Mouse (Mus musculus) forebrain, embryonic 12.5 days (tissue): ENCODE results near the gene Psmb2. TPM values are rescaled to one million over a fixed set of nuclear protein-coding genes. Genes with fewer than 3 reads are reported as not detected.

Experiments
- ATAC-seq: fragments of 200-750 bp; cut with Nextera tagmentation; 2 replicates; pipeline ENCODE4 v1.8.0; 2017; ENCODE audit warnings: moderate TSS enrichment; ENCODE audit not compliant: low FRiP score
- H3K27ac ChIP-seq: fragments of 300-500 bp; sonication (generic); 2 replicates; pipeline ENCODE4 v1.5.1; 2016; ENCODE audit warnings: mild to moderate bottlenecking
- H3K27me3 ChIP-seq: fragments of 300-500 bp; sonication (generic); 2 replicates; pipeline ENCODE4 v1.6.1; 2016; ENCODE audit warnings: mild to moderate bottlenecking
- H3K36me3 ChIP-seq: fragments of 300-500 bp; sonication (generic); replicated peaks from 2 replicates; pipeline ENCODE4 v1.6.1; 2016; ENCODE audit warnings: mild to moderate bottlenecking
- H3K4me1 ChIP-seq: fragments of 300-500 bp; sonication (generic); 2 replicates; pipeline ENCODE4 v1.6.1; 2016
- H3K4me2 ChIP-seq: fragments of 300-500 bp; sonication (generic); 2 replicates; pipeline ENCODE4 v1.6.1; 2016; ENCODE audit warnings: mild to moderate bottlenecking, moderate library complexity
- H3K4me3 ChIP-seq: fragments of 300-500 bp; sonication (generic); replicated peaks from 2 replicates; pipeline ENCODE4 v1.5.1; 2016; ENCODE audit warnings: mild to moderate bottlenecking
- H3K9ac ChIP-seq: fragments of 300-500 bp; sonication (generic); 2 replicates; pipeline ENCODE4 v1.6.1; 2016; ENCODE audit warnings: mild to moderate bottlenecking
- H3K9me3 ChIP-seq: fragments of 300-500 bp; sonication (generic); 2 replicates; pipeline ENCODE4 v1.6.1; 2016
- WGBS: fragments of 180-500 bp; shearing (Covaris S2); methylation state at CpG from one replicate; pipeline ENCODE4 v1.1.7; 2016; 5-methylcytosine and 5-hydroxymethylcytosine counted together
- polyA plus RNA-seq: library from polyadenylated mRNA; unstranded; fragments of >200 nt; fragmentation: Nextera tagmentation; extraction: Ambion mirVana; gene quantifications from 2 replicates; pipeline ENCODE4 v1.2.1, GENCODE M21; 2016

Gene Psmb2
- polyA plus RNA-seq, 1 experiment from 2014 or later = 480 TPM

- H3K9ac ChIP-seq = no peak overlapping the region
- peaks cover 58% of the 10 kb centered on the region for H3K36me3 ChIP-seq
- no peak overlapping the region for H3K27ac ChIP-seq
- peaks cover 60% of the 10 kb centered on the region for H3K4me1 ChIP-seq
- no peak overlapping the region for H3K4me2 ChIP-seq
- H3K9me3 ChIP-seq = no peaks in the 10 kb centered on the region
- no peak overlapping the region for H3K4me3 ChIP-seq
- ATAC-seq = no peak
- WGBS = 96% methylated on average over 8 of the region's 8 CpGs
- H3K27me3 ChIP-seq = peaks cover 14% of the 10 kb centered on the region
These were observed 71.0 kb downstream of the Psmb2 start for GRCm38 (mm10) chr4:126748381-126748780.

- no peak overlapping the region for H3K9ac ChIP-seq
These were observed 72.1 kb downstream of the Psmb2 start for GRCm38 (mm10) chr4:126749553-126749952.

GRCm38 (mm10) chr4:126750046-126750683 lies 72.7 kb downstream of the Psmb2 start:
- Histone ChIP-seq H3K27ac (no peak overlapping the region), H3K4me1 (peaks cover 60% of the 10 kb centered on the region), H3K9ac (no peak overlapping the region), H3K27me3 (no peaks in the 10 kb centered on the region), H3K9me3 (no peaks in the 10 kb centered on the region), H3K4me2 (peak overlapping the region; percentile 3; the same call in 1 of the 2 replicates), H3K4me3 (no peak overlapping the region), H3K36me3 (peaks cover 46% of the 10 kb centered on the region)
- ATAC-seq = no peak
- 88% methylated on average over 26 of the region's 26 CpGs for WGBS

More at GRCm38 (mm10) chr4:126749553-126749952, 72.1 kb downstream of the Psmb2 start:
- no peak overlapping the region for H3K27ac ChIP-seq
- H3K4me1 ChIP-seq = peaks cover 55% of the 10 kb centered on the region
- H3K4me2 ChIP-seq = 0 out of 2 replicates have a peak overlapping the region, but pooled peaks have one; percentile 19
- H3K27me3 ChIP-seq = peaks cover 3% of the 10 kb centered on the region
- peaks cover 52% of the 10 kb centered on the region for H3K36me3 ChIP-seq
- no peak overlapping the region for H3K4me3 ChIP-seq
- H3K9me3 ChIP-seq = no peaks in the 10 kb centered on the region
- 88% methylated on average over 11 of the region's 11 CpGs for WGBS
- ATAC-seq = no peak

GRCm38 (mm10) chr4:126750863-126751555 lies 73.6 kb downstream of the Psmb2 start:
- 75% methylated on average over 8 of the region's 8 CpGs for WGBS
- Histone ChIP-seq H3K9me3 (no peaks in the 10 kb centered on the region), H3K9ac (peak overlapping the region; percentile 91; the same call in 1 of the 2 replicates), H3K4me3 (peak overlapping the region; percentile 76; the same call in 1 of the 2 replicates), H3K27ac (no peak overlapping the region), H3K36me3 (peaks cover 39% of the 10 kb centered on the region), H3K4me2 (peak overlapping the region; percentile 99), H3K4me1 (peaks cover 54% of the 10 kb centered on the region), H3K27me3 (no peaks in the 10 kb centered on the region)
- ATAC-seq = no peak

GRCm38 (mm10) chr4:126751556-126752023 lies 74.2 kb downstream of the Psmb2 start:
- Histone ChIP-seq H3K9ac (peak overlapping the region; percentile 91), H3K27me3 (no peaks in the 10 kb centered on the region), H3K4me2 (peak overlapping the region; percentile 99), H3K36me3 (peaks cover 33% of the 10 kb centered on the region), H3K4me3 (peak overlapping the region; percentile 76), H3K27ac (no peak overlapping the region), H3K9me3 (no peaks in the 10 kb centered on the region), H3K4me1 (peaks cover 54% of the 10 kb centered on the region)
- 47% methylated on average over 10 of the region's 10 CpGs for WGBS
- ATAC-seq = no peak

- Histone ChIP-seq H3K4me1 (peaks cover 54% of the 10 kb centered on the region), H3K27ac (0 out of 2 replicates have a peak overlapping the region, but pooled peaks have one; percentile 56)
These were observed 74.7 kb downstream of the Psmb2 start for GRCm38 (mm10) chr4:126752024-126752607.

GRCm38 (mm10) chr4:126752608-126753141 lies 75.2 kb downstream of the Psmb2 start:
- WGBS = under 1% methylated on average over 23 of the region's 23 CpGs
- Histone ChIP-seq H3K36me3 (peaks cover 31% of the 10 kb centered on the region), H3K27me3 (no peaks in the 10 kb centered on the region), H3K4me1 (peaks cover 54% of the 10 kb centered on the region), H3K9me3 (no peaks in the 10 kb centered on the region), H3K9ac (peak overlapping the region; percentile 91), H3K4me2 (peak overlapping the region; percentile 99), H3K27ac (peak overlapping the region; percentile 97), H3K4me3 (peak overlapping the region; percentile 76)
- ATAC-seq = peak; percentile 1

More at GRCm38 (mm10) chr4:126752024-126752607, 74.7 kb downstream of the Psmb2 start:
- Histone ChIP-seq H3K27me3 (no peaks in the 10 kb centered on the region), H3K4me3 (peak overlapping the region; percentile 76), H3K36me3 (peaks cover 31% of the 10 kb centered on the region), H3K9ac (peak overlapping the region; percentile 91), H3K9me3 (no peaks in the 10 kb centered on the region), H3K4me2 (peak overlapping the region; percentile 99)
- ATAC-seq = no peak
- 3% methylated on average over 13 of the region's 13 CpGs for WGBS

- peak within 1 kb of the TSS; percentile 91 for H3K9ac ChIP-seq
- ATAC-seq = peak; percentile 99
- peaks cover 53% of the 10 kb centered on the region for H3K4me1 ChIP-seq
- H3K36me3 ChIP-seq = peaks cover 34% of the 10 kb centered on the region
- H3K9me3 ChIP-seq = no peaks in the 10 kb centered on the region
- H3K27ac ChIP-seq = peak within 1 kb of the TSS; percentile 97
- peak within 1 kb of the TSS; percentile 76 for H3K4me3 ChIP-seq
- H3K4me2 ChIP-seq = peak within 1 kb of the TSS; percentile 99
- WGBS = under 1% methylated on average over 61 of the region's 71 CpGs
- H3K27me3 ChIP-seq = no peaks in the 10 kb centered on the region
These were observed 76.1 kb downstream of the Psmb2 start, which contains the start of the genes Ncdn and AU040320 for GRCm38 (mm10) chr4:126753268-126754230. Gene Ncdn (minus strand): TSS chr4:126753438. Gene AU040320 (plus strand): TSS chr4:126753544.

- under 1% methylated on average over 12 of the region's 12 CpGs for WGBS
- H3K27ac ChIP-seq = peak overlapping the region; percentile 97
- ATAC-seq = no peak; the same call in 1 of the 2 replicates
- H3K27me3 ChIP-seq = no peaks in the 10 kb centered on the region
- H3K4me2 ChIP-seq = peak overlapping the region; percentile 99
- H3K4me3 ChIP-seq = peak overlapping the region; percentile 76
- peak overlapping the region; percentile 91 for H3K9ac ChIP-seq
- H3K9me3 ChIP-seq = no peaks in the 10 kb centered on the region
- H3K4me1 ChIP-seq = peaks cover 46% of the 10 kb centered on the region
- peaks cover 29% of the 10 kb centered on the region for H3K36me3 ChIP-seq
These were observed 76.8 kb downstream of the Psmb2 start for GRCm38 (mm10) chr4:126754231-126754611.

GRCm38 (mm10) chr4:126754736-126755374 lies 77.4 kb downstream of the Psmb2 start:
- Histone ChIP-seq H3K27ac (no peak overlapping the region), H3K4me2 (peak overlapping the region; percentile 99), H3K4me3 (peak overlapping the region; percentile 76), H3K4me1 (peaks cover 40% of the 10 kb centered on the region), H3K9ac (no peak overlapping the region; the same call in 1 of the 2 replicates), H3K9me3 (no peaks in the 10 kb centered on the region), H3K36me3 (peaks cover 28% of the 10 kb centered on the region), H3K27me3 (no peaks in the 10 kb centered on the region)
- WGBS = 53% methylated on average over 12 of the region's 12 CpGs
- no peak for ATAC-seq

GRCm38 (mm10) chr4:126756766-126757165 lies 79.3 kb downstream of the Psmb2 start:
- H3K4me1 ChIP-seq = peaks cover 21% of the 10 kb centered on the region
- WGBS = 94% methylated on average over 4 of the region's 4 CpGs
- no peak overlapping the region for H3K27ac ChIP-seq
- H3K36me3 ChIP-seq = peaks cover 33% of the 10 kb centered on the region
- H3K9me3 ChIP-seq = no peaks in the 10 kb centered on the region
- H3K27me3 ChIP-seq = no peaks in the 10 kb centered on the region
- H3K4me2 ChIP-seq = no peak overlapping the region
- H3K9ac ChIP-seq = no peak overlapping the region
- H3K4me3 ChIP-seq = no peak overlapping the region
- ATAC-seq = no peak
